Mouse (Mus musculus): ENCODE results near the gene Bcl11a. TPM values are rescaled to one million over a fixed set of nuclear protein-coding genes. Genes with fewer than 3 reads are reported as not detected.

Bcl11a gene
- total RNA-seq, 2 experiments from 2014 or later = not detected

GRCm38 (mm10) chr11:24074634-24075104, 3.2 kb upstream of the Bcl11a start, which contains the start of gene A830031A19Rik:
Gene A830031A19Rik (minus strand): TSS chr11:24075054.
- DNase-seq = no peak
- peak within 1 kb of the TSS; percentile 73 for H3K4me3 ChIP-seq
- intact Hi-C loops (cut with DNase I) = no loop called here
- H3K27ac ChIP-seq = no peak within 1 kb of the TSS
- no peak for TF ChIP-seq CTCF (IDR thresholded peaks at IDR 0.05)

GRCm38 (mm10) chr11:24075486-24076126, 2.2 kb upstream of the Bcl11a start:
- no peak for TF ChIP-seq CTCF (IDR thresholded peaks at IDR 0.05)
- no peak for DNase-seq
- no peak overlapping the region for H3K27ac ChIP-seq
- H3K4me3 ChIP-seq = peak overlapping the region; percentile 73
- intact Hi-C loops (cut with DNase I) = no loop called here

DNA sequence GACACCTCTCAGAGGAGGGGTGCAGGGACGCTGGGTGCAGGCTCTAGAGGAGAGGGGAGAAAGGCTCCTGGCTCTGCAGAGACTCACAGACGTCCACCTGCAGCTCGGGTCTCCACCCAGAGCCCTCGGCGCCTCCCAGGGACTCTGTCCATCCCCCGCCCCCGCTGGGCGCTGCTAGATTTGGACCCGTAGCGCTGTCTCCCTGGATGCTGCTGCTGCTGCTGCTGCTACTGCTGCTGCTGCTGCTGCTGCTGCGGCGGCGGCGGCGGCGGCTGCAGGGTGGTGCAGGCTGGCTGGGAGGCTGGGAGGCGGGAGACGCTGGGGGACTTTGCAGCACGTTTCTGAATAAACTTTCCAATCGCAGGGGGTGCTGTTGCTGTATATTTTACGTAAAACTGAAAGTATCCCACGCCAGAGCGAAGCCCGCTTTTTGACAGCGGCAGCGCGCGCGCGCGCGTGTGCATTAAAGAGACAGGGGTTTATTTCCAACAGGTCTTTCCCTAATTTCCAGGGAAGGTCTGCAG, 1.7 kb upstream of the Bcl11a start:
- peak; percentile 44 for DNase-seq
- Histone ChIP-seq H3K4me3 (peak overlapping the region; percentile 73), H3K27ac (no peak overlapping the region)
- no peak for TF ChIP-seq CTCF (IDR thresholded peaks at IDR 0.05)
- intact Hi-C loops (cut with DNase I) = no loop called here

GRCm38 (mm10) chr11:24076821-24077730, 780 bp upstream of the Bcl11a start:
- peak; percentile 26 for TF ChIP-seq CTCF (IDR thresholded peaks at IDR 0.05)
- peak; percentile 44 for DNase-seq
- intact Hi-C loops (cut with DNase I) = no loop called here
- H3K4me3 ChIP-seq = peak overlapping the region; percentile 73
- H3K27ac ChIP-seq = no peak overlapping the region

- TF ChIP-seq CTCF (IDR thresholded peaks at IDR 0.05) = no peak
- intact Hi-C loops (cut with DNase I) = no loop called here
- no peak for DNase-seq
- H3K27ac ChIP-seq = no peak overlapping the region
- H3K4me3 ChIP-seq = peak overlapping the region; percentile 73
Measured at GRCm38 (mm10) chr11:24078706-24079316, 955 bp downstream of the Bcl11a start.

DNA sequence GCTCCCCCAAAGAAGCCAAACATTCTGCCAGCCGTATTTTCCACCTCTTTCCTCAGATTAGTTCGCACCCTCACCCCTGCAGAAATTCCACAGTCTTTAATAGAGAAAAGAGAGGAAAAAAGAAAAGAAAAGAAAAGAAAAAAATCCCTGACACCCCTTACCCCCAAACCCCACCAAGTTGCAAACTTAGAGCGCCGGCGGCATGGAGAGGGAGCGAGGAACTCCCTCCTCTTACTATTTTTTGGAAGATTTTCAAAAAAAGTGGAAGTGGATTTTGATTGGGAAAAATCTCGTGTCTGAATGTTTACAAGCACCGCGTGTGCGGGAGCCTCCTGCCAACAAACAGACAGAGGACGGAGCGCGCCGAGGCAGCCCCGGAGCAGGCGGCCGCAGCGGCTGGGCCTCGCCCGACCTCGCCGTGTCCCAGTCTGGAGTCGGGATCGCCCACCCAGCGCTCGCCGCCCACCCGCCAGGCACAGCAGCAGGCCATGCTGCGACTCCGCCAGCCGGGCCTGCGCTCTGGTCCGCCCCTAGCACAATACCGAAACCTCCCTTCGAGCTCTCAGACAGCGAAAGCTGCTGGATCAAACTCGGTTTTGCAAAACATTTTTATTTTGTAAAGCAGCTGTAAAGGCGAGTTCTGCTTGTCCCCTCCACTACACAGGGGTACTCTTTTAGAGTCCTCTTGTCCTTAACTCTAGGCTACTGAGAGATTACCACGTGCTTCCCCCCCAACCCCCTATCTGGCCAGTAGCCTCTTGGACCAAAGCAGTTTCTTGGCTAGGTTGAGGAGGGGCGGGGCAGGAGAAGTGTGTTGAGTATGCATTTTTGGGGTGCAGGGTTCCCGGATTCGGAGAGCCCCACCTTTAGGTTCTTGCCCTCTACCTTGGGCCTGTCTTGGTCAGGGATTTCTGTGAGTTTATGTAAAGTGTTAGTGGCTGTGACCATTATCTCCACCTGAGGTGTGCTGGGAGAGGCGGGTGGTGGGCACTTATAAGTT, 1.8 kb downstream of the Bcl11a start:
- intact Hi-C loops (cut with DNase I) = loop anchor here (10.0 kb wide), 1 partner anchor 1225 kb away; no protein-coding TSS in a partner anchor
- DNase-seq = peak; percentile 43
- Histone ChIP-seq H3K27ac (no peak overlapping the region), H3K4me3 (peak overlapping the region; percentile 73)
- TF ChIP-seq CTCF (IDR thresholded peaks at IDR 0.05) = no peak

DNA sequence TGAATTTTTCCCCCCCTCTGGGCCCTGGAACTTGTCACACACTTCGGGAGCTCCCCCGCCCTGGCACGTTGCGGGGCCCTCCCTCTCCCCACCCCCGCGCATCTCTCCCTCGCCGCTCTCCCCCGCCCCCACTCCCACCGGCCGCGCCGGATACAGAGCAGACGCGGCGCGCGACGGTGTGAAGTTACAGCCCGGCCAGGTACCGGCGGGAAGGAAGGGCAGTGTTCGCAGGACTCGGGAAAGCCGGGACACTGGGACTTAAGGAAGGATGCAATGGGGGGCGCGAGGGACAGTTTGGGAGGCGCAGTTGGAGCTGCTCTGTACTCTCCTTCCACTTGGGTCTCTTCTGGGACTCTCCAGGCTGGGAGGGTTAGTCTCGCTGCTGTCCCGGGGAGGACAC, 2.7 kb downstream of the Bcl11a start:
- Histone ChIP-seq H3K27ac (no peak overlapping the region), H3K4me3 (peak overlapping the region; percentile 73)
- DNase-seq = no peak
- intact Hi-C loops (cut with DNase I) = loop anchor here (10.0 kb wide), 1 partner anchor 1224 kb away; no protein-coding TSS in a partner anchor
- no peak for TF ChIP-seq CTCF (IDR thresholded peaks at IDR 0.05)

- H3K27ac ChIP-seq = no peak overlapping the region
- TF ChIP-seq CTCF (IDR thresholded peaks at IDR 0.05) = peak; percentile 42
- intact Hi-C loops (cut with DNase I) = loop anchor here (10.0 kb wide), 1 partner anchor 1224 kb away; no protein-coding TSS in a partner anchor
- H3K4me3 ChIP-seq = peak overlapping the region; percentile 73
- DNase-seq = no peak
Measured at GRCm38 (mm10) chr11:24081016-24081686, 3.3 kb downstream of the Bcl11a start.

GRCm38 (mm10) chr11:24081687-24082384, 4.0 kb downstream of the Bcl11a start:
- DNase-seq = no peak
- no peak overlapping the region for H3K27ac ChIP-seq
- TF ChIP-seq CTCF (IDR thresholded peaks at IDR 0.05) = no peak
- H3K4me3 ChIP-seq = peak overlapping the region; percentile 73
- intact Hi-C loops (cut with DNase I) = loop anchor here (10.0 kb wide), 1 partner anchor 1223 kb away; no protein-coding TSS in a partner anchor

- no peak overlapping the region for H3K27ac ChIP-seq
- no peak for TF ChIP-seq CTCF (IDR thresholded peaks at IDR 0.05)
- H3K4me3 ChIP-seq = no peak overlapping the region
- no peak for DNase-seq
- intact Hi-C loops (cut with DNase I) = loop anchor here (10.0 kb wide), 1 partner anchor 1222 kb away; no protein-coding TSS in a partner anchor
Measured at GRCm38 (mm10) chr11:24082385-24083075, 4.7 kb downstream of the Bcl11a start.
